Mouse (Mus musculus): ENCODE results near the gene Rnf24. TPM values are rescaled to one million over a fixed set of nuclear protein-coding genes. Genes with fewer than 3 reads are reported as not detected.

Gene Rnf24
- polyA plus RNA-seq, 1 experiment, result 0.77 TPM

DNA sequence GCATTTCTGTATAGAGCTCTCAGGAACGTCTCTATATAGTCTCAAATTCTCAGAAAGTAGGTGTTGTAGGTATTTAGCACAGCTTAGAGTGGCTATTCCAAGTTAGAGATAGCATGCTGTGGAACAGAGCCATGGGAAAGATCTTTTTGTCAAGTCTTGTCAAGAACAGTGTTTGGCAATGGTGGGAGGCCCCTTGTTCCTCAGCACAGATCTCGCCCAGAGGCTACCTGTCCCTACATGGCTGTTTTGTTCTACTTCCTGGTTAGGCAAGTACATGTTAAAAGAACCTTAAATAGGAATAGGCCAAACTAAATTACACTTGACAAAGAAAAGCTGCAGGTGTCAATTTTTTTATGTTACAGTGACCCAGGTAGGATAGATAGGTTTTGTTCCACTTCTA is 52.2 kb downstream of the Rnf24 start:
- TF ChIP-seq GATA1 (IDR thresholded peaks at IDR 0.05; ENCODE audit: low read length), result no peak

DNA sequence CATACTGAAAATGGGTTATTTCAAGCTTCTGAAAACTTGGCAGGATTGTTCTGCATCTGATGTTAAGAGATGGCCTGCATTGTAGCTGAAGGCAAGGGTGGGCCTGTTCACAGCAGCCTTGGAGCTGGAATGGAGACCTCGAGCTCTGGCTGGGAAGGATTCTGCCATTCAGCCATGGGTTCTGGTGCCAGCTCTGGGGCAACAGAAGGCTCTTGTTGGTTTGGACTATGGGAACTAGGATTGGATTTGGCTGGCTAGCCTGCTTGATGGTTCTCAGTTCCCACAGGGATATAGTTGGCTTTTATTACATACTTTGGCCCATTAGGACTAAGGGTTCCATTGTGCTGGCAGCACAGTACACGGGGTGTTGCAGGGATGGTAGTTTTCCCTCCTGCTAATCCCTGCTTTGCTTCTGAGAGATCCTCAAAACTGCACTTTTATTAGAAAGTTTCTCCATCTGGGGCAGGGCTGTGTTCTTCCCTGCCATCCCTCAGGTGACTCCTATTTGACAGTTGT is 55.9 kb downstream of the Rnf24 start:
- TF ChIP-seq GATA1 (IDR thresholded peaks at IDR 0.05; ENCODE audit: low read length), result no peak

DNA sequence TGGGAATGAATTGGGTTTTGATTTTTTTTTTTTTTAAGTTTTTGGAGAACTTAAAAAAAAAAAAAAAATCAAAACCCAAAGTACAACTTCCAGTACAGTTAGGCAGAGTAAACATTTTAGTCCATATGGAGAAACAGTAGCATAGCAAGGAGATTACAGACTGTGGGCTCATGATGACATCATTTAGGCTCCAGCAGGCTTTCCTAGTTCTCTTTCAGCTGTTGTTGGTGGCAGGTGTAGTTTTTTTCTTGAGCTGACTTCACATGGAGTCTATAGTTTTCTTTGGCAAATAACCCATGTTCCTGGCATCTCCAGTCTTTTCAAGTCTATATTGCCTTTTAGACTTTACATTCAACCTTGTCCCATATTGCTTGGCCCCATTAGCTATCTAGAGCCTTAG is 62.0 kb downstream of the Rnf24 start:
- no peak for TF ChIP-seq GATA1 (IDR thresholded peaks at IDR 0.05; ENCODE audit: low read length)

DNA sequence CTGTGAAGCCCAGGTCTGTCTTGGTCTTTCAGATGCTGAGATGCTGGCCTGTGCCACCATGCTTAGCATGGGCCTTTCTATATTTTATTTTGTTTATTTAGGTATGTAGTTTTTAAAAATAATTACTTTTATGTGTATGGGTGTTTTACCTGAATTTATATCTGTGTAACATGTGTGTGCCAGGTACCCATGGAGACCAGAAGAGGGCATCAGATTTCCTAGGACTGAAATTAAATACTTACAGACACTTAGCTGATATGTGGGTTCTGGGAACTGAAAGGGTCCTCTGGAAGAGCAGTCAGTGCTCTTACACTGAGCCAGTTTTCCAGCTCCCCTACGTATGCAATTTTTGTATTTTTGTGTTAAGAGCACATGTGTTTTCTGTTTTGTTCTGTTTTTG is 66.4 kb downstream of the Rnf24 start:
- TF ChIP-seq GATA1 (IDR thresholded peaks at IDR 0.05; ENCODE audit: low read length), result no peak

DNA sequence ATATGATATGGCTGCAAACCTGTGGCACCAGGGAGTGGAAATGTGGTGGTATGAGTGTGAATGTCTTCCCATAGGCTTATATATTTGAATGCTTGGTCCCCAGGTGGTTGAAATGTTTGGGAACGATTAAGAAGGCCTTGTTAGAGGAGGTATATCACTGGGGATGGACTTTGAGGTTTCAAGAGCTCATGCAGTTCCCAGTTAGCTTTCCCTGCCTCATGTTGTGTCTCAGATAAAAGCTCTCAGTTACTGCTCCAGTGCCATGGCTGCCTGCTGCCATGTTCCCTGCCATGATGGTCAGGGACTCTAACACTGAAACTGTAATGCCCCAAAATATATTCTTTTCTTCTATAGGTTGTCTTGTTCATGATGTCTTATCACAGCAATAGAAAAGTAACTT is 71.1 kb downstream of the Rnf24 start:
- TF ChIP-seq GATA1 (IDR thresholded peaks at IDR 0.05; ENCODE audit: low read length), result no peak

DNA sequence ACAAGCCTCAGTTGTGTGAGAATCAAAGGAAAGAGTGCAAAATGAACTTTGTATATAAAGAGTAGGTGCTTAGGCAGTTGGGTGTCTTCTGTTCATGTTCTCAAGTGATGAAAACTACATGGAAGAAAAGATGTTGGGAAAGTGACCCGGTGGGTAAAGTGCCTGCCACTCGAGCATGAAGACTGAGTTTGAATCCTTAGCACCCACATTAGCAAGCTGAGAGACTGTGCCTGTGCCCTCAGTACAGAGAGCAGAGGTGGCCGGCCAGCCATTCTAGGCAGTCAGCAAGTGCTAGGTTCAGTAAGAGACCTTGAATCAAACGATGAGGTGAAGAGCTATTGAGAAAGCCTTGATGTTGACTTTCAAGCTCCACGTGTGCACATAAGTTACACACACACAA is 76.0 kb downstream of the Rnf24 start:
- TF ChIP-seq GATA1 (IDR thresholded peaks at IDR 0.05; ENCODE audit: low read length), result no peak

DNA sequence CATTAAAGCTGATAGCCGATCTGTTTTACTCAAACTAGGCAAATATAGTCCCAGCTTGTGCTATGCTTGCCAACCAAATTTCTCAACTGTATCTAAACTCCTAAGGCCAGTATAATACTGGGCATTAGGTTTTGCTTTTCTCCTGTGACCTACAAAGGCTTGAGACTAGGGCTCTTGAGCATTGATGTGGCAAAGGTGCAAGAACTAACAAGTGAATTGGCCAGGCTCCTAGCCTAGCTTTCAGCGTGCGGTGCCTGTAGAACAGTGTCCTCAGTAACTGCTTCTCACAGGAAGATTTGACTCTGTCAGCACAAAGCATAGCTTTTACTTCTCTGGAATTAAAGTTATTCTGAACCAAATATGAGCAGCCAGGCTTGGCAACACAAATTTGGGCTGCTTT is 77.2 kb downstream of the Rnf24 start:
- no peak for TF ChIP-seq GATA1 (IDR thresholded peaks at IDR 0.05; ENCODE audit: low read length)

DNA sequence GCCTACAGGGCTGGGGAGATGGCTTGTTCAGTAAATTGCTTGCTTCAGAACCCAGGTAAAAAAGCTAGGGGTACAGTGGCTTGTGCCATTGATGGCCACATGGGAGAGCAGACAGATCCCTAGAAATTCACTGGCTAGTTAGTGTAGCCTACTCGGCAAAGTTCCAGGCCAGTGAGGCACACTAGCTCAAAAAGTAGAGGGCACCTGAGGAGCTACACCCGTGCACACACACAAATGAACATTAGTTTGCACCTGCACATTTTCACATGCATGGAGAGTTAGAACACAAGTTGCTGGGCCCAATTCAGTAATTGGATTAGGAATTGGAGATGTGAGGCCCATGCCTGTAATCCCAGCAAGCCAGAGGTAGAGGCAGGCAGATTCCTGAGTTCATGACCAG is 87.6 kb downstream of the Rnf24 start:
- TF ChIP-seq GATA1 (IDR thresholded peaks at IDR 0.05; ENCODE audit: low read length), result no peak

DNA sequence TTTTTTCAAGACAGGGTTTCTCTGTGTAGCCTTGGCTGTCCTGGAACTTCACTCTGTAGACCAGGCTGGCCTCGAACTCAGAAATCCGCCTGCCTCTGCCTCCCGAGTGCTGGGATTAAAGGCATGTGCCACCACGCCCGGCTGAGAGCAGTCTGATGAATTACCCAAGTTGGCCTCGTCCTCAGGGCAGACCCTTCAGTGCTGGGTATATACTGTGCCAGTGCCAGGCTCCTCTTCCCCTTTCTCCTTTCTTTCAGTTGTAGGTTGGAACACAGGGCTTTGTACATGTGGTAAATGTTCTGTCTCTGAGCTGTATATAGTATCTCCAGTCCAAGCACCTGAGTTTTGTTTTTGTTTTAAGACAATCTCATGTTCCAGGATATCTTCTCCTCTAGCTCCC is 88.7 kb downstream of the Rnf24 start:
- TF ChIP-seq GATA1 (IDR thresholded peaks at IDR 0.05; ENCODE audit: low read length), result no peak

DNA sequence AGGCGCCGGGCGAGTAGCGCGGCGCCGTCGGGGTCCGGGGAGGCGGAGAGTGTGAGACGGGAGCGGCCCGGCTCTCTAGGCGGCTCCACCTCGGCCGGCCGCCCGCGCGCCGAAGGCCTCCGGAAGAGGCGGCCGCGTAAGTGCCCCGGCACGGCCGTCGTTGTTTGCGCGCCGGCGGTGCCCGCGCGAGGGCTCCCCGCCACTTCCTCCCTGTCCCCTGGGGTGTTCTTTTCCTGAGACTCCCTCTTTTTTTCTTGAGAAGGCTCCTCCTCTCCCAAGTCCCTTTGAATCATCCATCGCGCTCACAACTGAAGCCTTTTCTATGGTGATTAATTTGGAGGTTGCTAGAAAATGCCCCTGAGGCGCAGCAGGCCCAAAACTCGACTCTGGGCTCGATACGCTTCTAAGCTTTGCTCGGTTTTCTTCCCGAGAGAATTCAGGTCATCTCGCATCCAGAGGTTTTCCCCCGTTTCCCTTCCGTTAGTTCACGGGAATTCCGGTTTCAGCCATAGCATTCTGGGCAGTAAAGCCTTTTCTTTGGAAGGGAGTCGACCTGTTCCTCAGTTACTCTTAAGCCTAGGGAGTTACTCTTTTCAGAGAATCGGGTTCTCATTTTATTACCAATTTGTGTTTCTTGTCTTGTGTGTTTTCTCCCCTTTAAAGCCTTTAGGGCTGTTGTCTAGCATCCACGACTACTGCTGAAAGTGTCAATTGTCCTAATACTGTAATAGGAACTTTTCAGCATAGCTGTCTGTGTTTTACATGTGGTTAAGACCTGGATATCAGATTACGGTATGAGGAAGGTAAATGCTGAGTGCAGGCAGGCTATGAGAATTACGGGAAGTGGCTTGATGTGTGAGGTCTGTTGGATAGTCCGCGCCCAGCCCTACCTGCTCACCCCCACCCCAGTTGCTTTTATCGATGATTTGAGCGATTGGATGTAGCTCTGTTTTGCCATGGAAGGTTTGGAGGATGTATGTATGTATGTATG is 89.7 kb downstream of the Rnf24 start:
- TF ChIP-seq GATA1 (IDR thresholded peaks at IDR 0.05; ENCODE audit: low read length), result no peak

DNA sequence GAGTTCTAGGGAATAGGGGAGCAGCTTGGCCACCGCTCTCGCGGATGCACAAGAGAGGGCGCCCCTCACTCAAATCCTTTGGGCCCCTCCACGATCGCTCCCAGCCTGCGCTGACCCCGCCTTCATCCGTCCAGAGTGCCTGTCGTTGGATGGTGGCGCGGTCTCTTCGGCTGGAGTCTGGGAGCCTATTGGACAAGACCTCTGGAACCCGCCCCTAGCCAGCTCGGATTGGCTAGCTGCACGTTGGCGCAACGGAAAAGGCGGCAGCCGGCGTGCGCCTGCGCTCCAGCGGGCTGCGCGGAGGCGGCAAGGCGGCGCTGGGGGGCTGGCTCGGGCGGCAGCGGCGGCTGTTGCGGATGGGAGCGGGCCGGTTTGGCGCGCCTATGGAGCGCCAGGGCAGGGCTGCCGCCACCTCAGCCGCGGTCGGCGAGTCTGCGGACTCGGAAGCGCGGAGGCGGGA is 90.4 kb downstream of the Rnf24 start, which contains the start of gene Pank2:
Gene Pank2 (plus strand): TSS at position 283 of the 460 bp plus-strand sequence.
- TF ChIP-seq GATA1 (IDR thresholded peaks at IDR 0.05; ENCODE audit: low read length), result no peak

DNA sequence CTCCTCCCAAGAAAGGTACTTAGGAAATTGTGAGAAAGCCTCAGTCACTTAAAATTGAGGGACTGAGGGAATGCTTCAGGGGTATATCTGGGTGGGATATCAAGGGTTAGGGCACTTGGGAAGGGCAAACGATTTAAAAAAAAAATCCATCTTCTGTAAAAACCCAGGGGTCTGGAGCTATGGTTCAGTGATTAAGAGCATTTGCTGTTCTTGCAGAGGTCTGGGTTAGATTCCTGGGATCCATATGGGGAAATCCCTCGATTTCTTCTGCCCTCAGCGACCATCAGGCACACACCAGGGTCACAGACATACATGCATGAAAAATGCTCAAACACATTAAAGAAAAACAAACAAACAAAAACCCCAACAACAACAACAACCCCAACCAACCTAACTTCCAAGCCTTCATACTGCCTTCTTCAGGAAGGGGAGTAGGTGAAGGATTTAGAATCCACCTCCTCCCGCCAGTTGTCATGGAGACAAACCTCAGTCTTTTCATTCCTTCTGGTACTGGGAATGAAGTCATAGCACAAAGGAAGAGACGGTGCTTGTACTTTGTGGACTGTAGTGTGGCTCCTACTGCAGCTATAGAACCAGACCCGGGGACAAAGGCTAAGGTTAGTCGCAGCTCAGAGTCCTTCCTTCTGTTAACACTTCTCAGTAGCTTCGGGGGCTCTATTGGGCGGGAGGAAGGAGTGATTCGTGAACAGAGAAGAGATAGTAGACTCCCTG is 91.0 kb downstream of the Rnf24 start:
- no peak for TF ChIP-seq GATA1 (IDR thresholded peaks at IDR 0.05; ENCODE audit: low read length)

DNA sequence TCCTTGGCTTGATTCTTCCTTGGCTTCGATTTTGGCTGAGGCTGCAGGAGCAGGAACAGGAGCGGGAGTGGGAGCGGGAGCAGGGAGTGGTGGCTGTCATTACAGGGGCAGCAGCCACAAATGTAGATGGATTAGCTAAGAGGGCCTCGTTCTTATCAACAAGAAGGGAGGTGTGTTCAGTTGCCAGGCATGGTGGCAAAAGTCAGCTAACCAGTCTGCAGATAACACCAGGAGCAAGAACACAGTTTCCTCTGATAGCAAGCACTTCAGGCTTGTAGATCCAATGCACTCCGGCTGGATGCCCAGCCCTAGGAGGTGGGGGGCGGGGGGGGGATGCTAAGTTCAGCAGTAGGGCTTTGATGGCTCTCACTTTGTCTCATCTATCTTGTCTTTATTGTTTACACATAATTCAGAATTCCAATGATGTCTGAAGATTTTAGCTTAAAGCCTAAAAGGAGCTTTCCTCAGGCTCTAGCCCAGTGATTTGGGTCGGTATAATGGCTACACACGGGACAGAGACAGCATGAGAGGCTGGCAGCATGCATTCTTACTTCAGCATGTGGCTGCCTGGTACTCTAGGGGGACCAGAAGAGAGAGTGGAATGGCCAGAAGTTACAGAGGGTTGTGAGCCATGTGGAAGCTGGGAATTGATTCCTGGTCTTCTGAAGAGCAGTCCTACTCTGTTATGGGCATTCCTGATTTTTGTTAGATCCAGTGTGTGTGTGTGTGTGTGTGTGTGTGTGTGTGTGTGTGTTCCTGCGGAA is 92.0 kb downstream of the Rnf24 start:
- peak; percentile 48 for TF ChIP-seq GATA1 (IDR thresholded peaks at IDR 0.05; ENCODE audit: low read length)

DNA sequence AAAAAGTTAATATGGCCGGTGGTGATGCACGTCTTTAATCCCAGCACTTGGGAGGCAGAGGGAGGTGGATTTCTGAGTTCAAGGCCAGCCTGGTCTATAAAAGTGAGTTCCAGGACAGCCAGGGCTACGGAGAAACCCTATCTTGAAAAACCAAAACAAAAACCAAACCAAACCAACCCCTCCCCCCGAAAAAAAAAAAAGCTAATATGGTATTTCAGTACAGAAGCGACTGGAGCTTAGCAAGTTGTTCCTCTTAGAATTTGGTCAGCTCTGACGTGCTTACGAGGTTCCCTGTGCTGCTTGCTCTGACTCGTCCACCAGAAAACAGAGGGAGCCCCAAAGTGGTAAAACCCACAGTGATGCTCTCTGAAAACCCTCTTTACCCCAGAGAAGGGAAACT is 94.0 kb downstream of the Rnf24 start:
- TF ChIP-seq GATA1 (IDR thresholded peaks at IDR 0.05; ENCODE audit: low read length), result no peak

DNA sequence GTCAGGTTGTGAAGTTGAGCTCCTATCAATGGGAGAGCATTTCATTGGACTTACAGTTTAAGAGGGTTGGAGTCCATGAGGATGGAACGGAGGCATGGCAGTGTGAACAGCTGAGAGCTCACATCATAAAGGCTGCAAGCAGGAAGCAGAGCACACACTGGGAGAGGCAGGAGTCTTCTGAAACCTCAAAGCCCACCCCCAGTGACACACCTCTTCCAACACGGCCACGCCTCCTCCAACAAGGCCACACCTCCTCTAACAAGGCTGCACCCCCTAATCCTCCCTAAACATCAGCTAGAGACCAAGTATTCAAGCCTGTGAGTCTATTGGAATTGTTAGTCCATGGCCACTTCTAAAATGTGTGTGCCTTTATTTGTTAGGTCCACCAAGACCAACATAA is 97.0 kb downstream of the Rnf24 start:
- TF ChIP-seq GATA1 (IDR thresholded peaks at IDR 0.05; ENCODE audit: low read length), result no peak

Measured in G1E-ER4 (cell line).